Mouse (Mus musculus) liver, embryonic 16.5 days (tissue): ENCODE data around the gene Neurl1a. TPM values are rescaled to one million over a fixed set of nuclear protein-coding genes. Genes with fewer than 3 reads are reported as not detected.

Experiments used
- ATAC-seq: fragments of 200-750 bp; cut with Nextera tagmentation; 2 replicates; pipeline ENCODE4 v1.8.0; 2017; ENCODE audit warnings: low read depth, mild to moderate bottlenecking, moderate number of reproducible peaks, moderate library complexity
- H3K27ac ChIP-seq: fragments of 300-500 bp; sonication (generic); 2 replicates; pipeline ENCODE4 v1.5.1; 2014; ENCODE audit warnings: mild to moderate bottlenecking, low read length
- H3K27me3 ChIP-seq: fragments of 300-500 bp; sonication (generic); 2 replicates; pipeline ENCODE4 v1.6.1; 2014; ENCODE audit warnings: low read depth, low read length, mixed read lengths; ENCODE audit not compliant: control insufficient read depth, insufficient read depth
- H3K36me3 ChIP-seq: fragments of 300-500 bp; sonication (generic); 2 replicates; pipeline ENCODE4 v1.6.1; 2014; ENCODE audit warnings: mild to moderate bottlenecking; ENCODE audit not compliant: control insufficient read depth, insufficient read depth
- H3K4me1 ChIP-seq: fragments of 300-500 bp; sonication (generic); 2 replicates; pipeline ENCODE4 v1.6.1; 2014; ENCODE audit warnings: low read depth, low read length, mixed read lengths; ENCODE audit not compliant: control insufficient read depth
- H3K4me2 ChIP-seq: fragments of 300-500 bp; sonication (generic); 2 replicates; pipeline ENCODE4 v1.6.1; 2014; ENCODE audit warnings: low read depth, low read length, mixed read lengths
- H3K4me3 ChIP-seq: fragments of 300-500 bp; sonication (generic); 2 replicates; pipeline ENCODE4 v1.5.1; 2014; ENCODE audit warnings: low read depth, mild to moderate bottlenecking, low read length
- H3K9ac ChIP-seq: fragments of 300-500 bp; sonication (generic); 2 replicates; pipeline ENCODE4 v1.6.1; 2014; ENCODE audit warnings: low read depth, low read length
- H3K9me3 ChIP-seq: fragments of 300-500 bp; sonication (generic); replicated peaks from 2 replicates; pipeline ENCODE4 v1.6.1; 2016; ENCODE audit warnings: low read length; ENCODE audit not compliant: control insufficient read depth
- WGBS: fragments of 180-500 bp; shearing (Covaris S2); extraction: QIAGEN DNeasy Blood & Tissue Kit; methylation state at CpG from one replicate; pipeline ENCODE4 v1.1.7; 2014; ENCODE audit not compliant: insufficient replicate concordance; 5-methylcytosine and 5-hydroxymethylcytosine counted together
- microRNA-seq: library from miRNA; unstranded; fragments of <30 nt; microRNA quantifications from one replicate; pipeline ENCODE4, GENCODE M21; 2016
- polyA plus RNA-seq: library from polyadenylated mRNA; unstranded; fragments of >200 nt; fragmentation: Nextera tagmentation; extraction: Ambion mirVana; gene quantifications from 2 replicates; pipeline ENCODE4 v1.2.1, GENCODE M21; 2015

The Neurl1a gene
- polyA plus RNA-seq, 1 experiment from 2014 or later = 0.92 TPM

- no peak overlapping the region for H3K4me3 ChIP-seq
- no peaks in the 10 kb centered on the region for H3K9me3 ChIP-seq
- H3K4me1 ChIP-seq = peaks cover 10% of the 10 kb centered on the region; the same call in 1 of the 2 replicates
- no peaks in the 10 kb centered on the region for H3K36me3 ChIP-seq
- no peak overlapping the region for H3K4me2 ChIP-seq
- WGBS = 67% methylated on average over 14 of the region's 14 CpGs
- no peak overlapping the region for H3K27ac ChIP-seq
- no peak for ATAC-seq
- no peak overlapping the region for H3K9ac ChIP-seq
- no peaks in the 10 kb centered on the region for H3K27me3 ChIP-seq
Measured at GRCm38 (mm10) chr19:47306128-47306916, 127.7 kb downstream of the Neurl1a start.

GRCm38 (mm10) chr19:47306917-47307315 is 128.3 kb downstream of the Neurl1a start:
- Histone ChIP-seq H3K4me1 (peaks cover 9% of the 10 kb centered on the region; the same call in 1 of the 2 replicates), H3K36me3 (no peaks in the 10 kb centered on the region), H3K4me2 (no peak overlapping the region), H3K9ac (no peak overlapping the region), H3K27me3 (no peaks in the 10 kb centered on the region), H3K4me3 (no peak overlapping the region), H3K27ac (no peak overlapping the region), H3K9me3 (no peaks in the 10 kb centered on the region)
- 79% methylated on average over 8 of the region's 8 CpGs for WGBS
- ATAC-seq = no peak

Small RNA genes lying within 50 kb of the gene (microRNA-seq; reads per million reads assigned to microRNA genes)
- not detected for gene Mir6995

Other genes with a start within 250 kb of the Neurl1a start
- 0.06 and 0.09 TPM in 2 replicates for gene Ina, start 164.1 kb upstream of the Neurl1a start, polyA plus RNA-seq
- gene Nt5c2, start 163.7 kb upstream of the Neurl1a start, polyA plus RNA-seq = 47.4 and 48.4 TPM in 2 replicates
- 5.7 and 5.9 TPM in 2 replicates for gene Pcgf6, start 127.9 kb upstream of the Neurl1a start, polyA plus RNA-seq
- gene Taf5, start 111.1 kb upstream of the Neurl1a start, polyA plus RNA-seq = 2.6 and 2.7 TPM in 2 replicates
- gene Usmg5, start 88.2 kb upstream of the Neurl1a start, polyA plus RNA-seq = 680 and 757 TPM in 2 replicates
- 3.3 and 3.4 TPM in 2 replicates for gene Pdcd11, start 88.1 kb upstream of the Neurl1a start, polyA plus RNA-seq
- gene Calhm2, start 40.5 kb upstream of the Neurl1a start, polyA plus RNA-seq = 1.9 and 2.0 TPM in 2 replicates
- gene Calhm1, start 34.6 kb upstream of the Neurl1a start, polyA plus RNA-seq = not detected in 2 replicates
- gene Calhm3, start 21.1 kb upstream of the Neurl1a start, polyA plus RNA-seq = not detected in 2 replicates